Mouse (Mus musculus): ENCODE measurements at regions not wholly inside any gene's neighbourhood (a gene's known extent, or its start where the extent isn't known, plus 50 kb on each side); places are given as distances from the start of the nearest gene placed in this dataset.

DNA sequence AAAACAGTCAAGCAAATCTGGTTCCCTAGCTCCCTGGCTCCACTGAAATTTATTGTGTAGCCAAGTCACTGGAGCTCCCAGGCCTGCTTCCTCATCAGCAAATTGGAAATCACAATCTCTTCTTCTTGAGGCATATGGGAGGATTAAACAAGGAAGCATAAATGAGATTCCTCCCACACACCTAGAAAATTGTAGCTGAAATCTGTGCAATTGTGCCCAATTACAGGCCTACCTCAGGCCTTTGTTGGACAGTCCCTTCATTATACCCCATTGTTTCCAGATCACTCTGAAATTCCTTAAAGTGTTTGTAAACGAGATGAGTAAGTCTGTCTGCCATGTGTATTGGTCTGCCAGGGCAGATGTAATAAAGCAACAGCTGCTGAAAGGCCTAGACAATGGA lies 326.8 kb upstream of the Zfp703 start:
- no peak for TF ChIP-seq CTCF (IDR thresholded peaks at IDR 0.05; ENCODE audit: low read depth, low read length)
- no peak for TF ChIP-seq POLR2A (IDR thresholded peaks at IDR 0.05; ENCODE audit: insufficient read depth, low read length)
